Mouse (Mus musculus) midbrain, embryonic 10.5 days (tissue): ENCODE measurements at regions not wholly inside any gene's neighbourhood (a gene's known extent, or its start where the extent isn't known, plus 50 kb on each side); places are given as distances from the start of the nearest gene placed in this dataset.

Source experiments
- DNase-seq: peaks from one replicate; pipeline ENCODE4 v3.0.0-alpha.2; 2017; ENCODE audit warnings: low spot score
- H3K27ac ChIP-seq: fragments of 300-500 bp; sonication (generic); replicated peaks from 2 replicates; pipeline ENCODE4 v1.5.1; 2016; ENCODE audit warnings: mild to moderate bottlenecking
- H3K27me3 ChIP-seq: fragments of 300-500 bp; sonication (generic); 2 replicates; pipeline ENCODE4 v1.6.1; 2016; ENCODE audit warnings: low read depth, mild to moderate bottlenecking; ENCODE audit not compliant: poor library complexity, severe bottlenecking
- H3K36me3 ChIP-seq: fragments of 300-500 bp; sonication (generic); 2 replicates; pipeline ENCODE4 v1.6.1; 2016; ENCODE audit warnings: mild to moderate bottlenecking, moderate library complexity
- H3K4me1 ChIP-seq: fragments of 300-500 bp; sonication (generic); 2 replicates; pipeline ENCODE4 v1.6.1; 2016
- H3K4me3 ChIP-seq: fragments of 300-500 bp; sonication (generic); 2 replicates; pipeline ENCODE4 v1.5.1; 2016; ENCODE audit warnings: mild to moderate bottlenecking, moderate library complexity
- H3K9me3 ChIP-seq: fragments of 300-500 bp; sonication (generic); replicated peaks from 2 replicates; pipeline ENCODE4 v1.6.1; 2016; ENCODE audit warnings: mild to moderate bottlenecking
- WGBS: fragments of 180-500 bp; shearing (Covaris S2); methylation state at CpG from one replicate; pipeline ENCODE4 v1.1.7; 2016; 5-methylcytosine and 5-hydroxymethylcytosine counted together

- Histone ChIP-seq H3K27me3 (no peaks in the 10 kb centered on the region), H3K4me3 (no peak overlapping the region), H3K27ac (no peak overlapping the region), H3K9me3 (no peaks in the 10 kb centered on the region), H3K4me1 (0 out of 2 replicates have a peak, but pooled peaks cover 2% of the 10 kb centered on the region), H3K36me3 (no peaks in the 10 kb centered on the region)
- WGBS, result 88% methylated on average over 6 of the region's 6 CpGs
- DNase-seq, result no peak
Measured at GRCm38 (mm10) chr17:64382894-64383293, 51.2 kb upstream of the Pja2 start.

- Histone ChIP-seq H3K27me3 (no peaks in the 10 kb centered on the region), H3K9me3 (no peaks in the 10 kb centered on the region), H3K27ac (no peak overlapping the region), H3K36me3 (no peaks in the 10 kb centered on the region), H3K4me3 (no peak overlapping the region), H3K4me1 (0 out of 2 replicates have a peak, but pooled peaks cover 2% of the 10 kb centered on the region)
- no peak for DNase-seq
- WGBS, result 91% methylated on average over 11 of the region's 11 CpGs
Measured at GRCm38 (mm10) chr17:64383600-64383999, 51.9 kb upstream of the Pja2 start.

GRCm38 (mm10) chr17:64390349-64390748, 58.6 kb upstream of the Pja2 start:
- no peak for DNase-seq

GRCm38 (mm10) chr17:64397254-64397897, 65.7 kb upstream of the Pja2 start:
- no peak for DNase-seq
- Histone ChIP-seq H3K27me3 (no peaks in the 10 kb centered on the region), H3K36me3 (no peaks in the 10 kb centered on the region), H3K4me3 (no peak overlapping the region), H3K9me3 (no peaks in the 10 kb centered on the region), H3K27ac (no peak overlapping the region), H3K4me1 (no peaks in the 10 kb centered on the region; the same call in 1 of the 2 replicates)
- WGBS, result 65% methylated on average over 12 of the region's 12 CpGs

More at GRCm38 (mm10) chr17:64390349-64390748, 58.6 kb upstream of the Pja2 start:
- 86% methylated on average over 1 of the region's 1 CpGs for WGBS
- Histone ChIP-seq H3K27ac (no peak overlapping the region), H3K36me3 (no peaks in the 10 kb centered on the region), H3K4me1 (no peaks in the 10 kb centered on the region), H3K4me3 (no peak overlapping the region), H3K27me3 (no peaks in the 10 kb centered on the region), H3K9me3 (no peaks in the 10 kb centered on the region)

GRCm38 (mm10) chr17:64398114-64398692, 66.5 kb upstream of the Pja2 start:
- 94% methylated on average over 9 of the region's 9 CpGs for WGBS
- Histone ChIP-seq H3K27me3 (no peaks in the 10 kb centered on the region), H3K36me3 (no peaks in the 10 kb centered on the region), H3K9me3 (no peaks in the 10 kb centered on the region), H3K27ac (no peak overlapping the region), H3K4me1 (no peaks in the 10 kb centered on the region; the same call in 1 of the 2 replicates), H3K4me3 (no peak overlapping the region)
- DNase-seq, result no peak

GRCm38 (mm10) chr17:64398708-64399107, 67.0 kb upstream of the Pja2 start:
- Histone ChIP-seq H3K4me3 (no peak overlapping the region), H3K36me3 (no peaks in the 10 kb centered on the region), H3K4me1 (no peaks in the 10 kb centered on the region; the same call in 1 of the 2 replicates), H3K9me3 (no peaks in the 10 kb centered on the region), H3K27me3 (no peaks in the 10 kb centered on the region), H3K27ac (no peak overlapping the region)
- no peak for DNase-seq
- WGBS, result 74% methylated on average over 3 of the region's 3 CpGs

GRCm38 (mm10) chr17:64406742-64407254, 75.1 kb upstream of the Pja2 start:
- Histone ChIP-seq H3K4me3 (no peak overlapping the region), H3K27me3 (no peaks in the 10 kb centered on the region), H3K36me3 (no peaks in the 10 kb centered on the region), H3K9me3 (no peaks in the 10 kb centered on the region), H3K27ac (no peak overlapping the region), H3K4me1 (no peaks in the 10 kb centered on the region; the same call in 1 of the 2 replicates)
- DNase-seq, result no peak
- 88% methylated on average over 5 of the region's 5 CpGs for WGBS

GRCm38 (mm10) chr17:64407255-64408011, 75.7 kb upstream of the Pja2 start:
- Histone ChIP-seq H3K4me3 (no peak overlapping the region), H3K4me1 (no peaks in the 10 kb centered on the region; the same call in 1 of the 2 replicates), H3K36me3 (no peaks in the 10 kb centered on the region), H3K27ac (no peak overlapping the region), H3K27me3 (no peaks in the 10 kb centered on the region), H3K9me3 (no peaks in the 10 kb centered on the region)
- no peak for DNase-seq
- 78% methylated on average over 13 of the region's 13 CpGs for WGBS

- Histone ChIP-seq H3K9me3 (no peaks in the 10 kb centered on the region), H3K27ac (no peak overlapping the region), H3K27me3 (no peaks in the 10 kb centered on the region), H3K4me1 (no peaks in the 10 kb centered on the region), H3K4me3 (no peak overlapping the region), H3K36me3 (no peaks in the 10 kb centered on the region)
- 94% methylated on average over 1 of the region's 1 CpGs for WGBS
- DNase-seq, result no peak
Measured at GRCm38 (mm10) chr17:64425811-64426210, 94.1 kb upstream of the Pja2 start.

- H3K4me1 ChIP-seq, result no peaks in the 10 kb centered on the region
- no peak overlapping the region for H3K27ac ChIP-seq
- no peak for DNase-seq
- no peaks in the 10 kb centered on the region for H3K36me3 ChIP-seq
- 85% methylated on average over 5 of the region's 5 CpGs for WGBS
- no peaks in the 10 kb centered on the region for H3K27me3 ChIP-seq
- H3K9me3 ChIP-seq, result no peaks in the 10 kb centered on the region
- H3K4me3 ChIP-seq, result no peak overlapping the region
Measured at GRCm38 (mm10) chr17:64426536-64426935, 94.8 kb upstream of the Pja2 start.

GRCm38 (mm10) chr17:64439571-64439970, 107.9 kb upstream of the Pja2 start:
- H3K36me3 ChIP-seq, result no peaks in the 10 kb centered on the region
- no peaks in the 10 kb centered on the region for H3K27me3 ChIP-seq
- H3K27ac ChIP-seq, result no peak overlapping the region
- no peak for DNase-seq
- WGBS, result 88% methylated on average over 1 of the region's 1 CpGs
- H3K9me3 ChIP-seq, result no peaks in the 10 kb centered on the region
- no peaks in the 10 kb centered on the region for H3K4me1 ChIP-seq
- H3K4me3 ChIP-seq, result no peak overlapping the region

- Histone ChIP-seq H3K4me3 (no peak overlapping the region), H3K36me3 (no peaks in the 10 kb centered on the region), H3K4me1 (no peaks in the 10 kb centered on the region), H3K27ac (no peak overlapping the region), H3K27me3 (no peaks in the 10 kb centered on the region), H3K9me3 (no peaks in the 10 kb centered on the region; the same call in 1 of the 2 replicates)
- DNase-seq, result no peak
- WGBS, result 63% methylated on average over 2 of the region's 2 CpGs
Measured at GRCm38 (mm10) chr17:64454736-64455135, 123.0 kb upstream of the Pja2 start.

GRCm38 (mm10) chr17:64466273-64466672, 134.3 kb upstream of the Man2a1 start:
- no peaks in the 10 kb centered on the region for H3K9me3 ChIP-seq
- WGBS, result 93% methylated on average over 7 of the region's 7 CpGs
- no peaks in the 10 kb centered on the region for H3K4me1 ChIP-seq
- DNase-seq, result no peak
- H3K4me3 ChIP-seq, result no peak overlapping the region
- no peaks in the 10 kb centered on the region for H3K27me3 ChIP-seq
- H3K36me3 ChIP-seq, result no peaks in the 10 kb centered on the region
- H3K27ac ChIP-seq, result no peak overlapping the region
